Mouse (Mus musculus) limb, embryonic 15.5 days (tissue): ENCODE data around the gene Asb7. TPM values are rescaled to one million over a fixed set of nuclear protein-coding genes. Genes with fewer than 3 reads are reported as not detected.

Experiments used
- ATAC-seq: fragments of 200-750 bp; cut with Nextera tagmentation; 2 replicates; pipeline ENCODE4 v1.8.0; 2017; ENCODE audit warnings: low read depth, moderate TSS enrichment; ENCODE audit not compliant: insufficient number of reproducible peaks, low FRiP score, low TSS enrichment
- H3K27ac ChIP-seq: fragments of 300-500 bp; sonication (generic); 2 replicates; pipeline ENCODE4 v1.5.1; 2015; ENCODE audit warnings: moderate library complexity, mild to moderate bottlenecking, inconsistent platforms
- H3K27me3 ChIP-seq: fragments of 300-500 bp; sonication (generic); 2 replicates; pipeline ENCODE4 v1.6.1; 2015; ENCODE audit warnings: inconsistent platforms
- H3K36me3 ChIP-seq: fragments of 300-500 bp; sonication (generic); 2 replicates; pipeline ENCODE4 v1.6.1; 2015; ENCODE audit warnings: inconsistent platforms
- H3K4me1 ChIP-seq: fragments of 300-500 bp; sonication (generic); 2 replicates; pipeline ENCODE4 v1.6.1; 2015; ENCODE audit warnings: inconsistent platforms
- H3K4me2 ChIP-seq: fragments of 300-500 bp; sonication (generic); 2 replicates; pipeline ENCODE4 v1.6.1; 2015; ENCODE audit warnings: mild to moderate bottlenecking, inconsistent platforms
- H3K4me3 ChIP-seq: fragments of 300-500 bp; sonication (generic); 2 replicates; pipeline ENCODE4 v1.5.1; 2015; ENCODE audit warnings: mild to moderate bottlenecking, inconsistent platforms
- H3K9ac ChIP-seq: fragments of 300-500 bp; sonication (generic); 2 replicates; pipeline ENCODE4 v1.6.1; 2015; ENCODE audit warnings: inconsistent platforms
- H3K9me3 ChIP-seq: fragments of 300-500 bp; sonication (generic); 2 replicates; pipeline ENCODE4 v1.6.1; 2016; ENCODE audit warnings: inconsistent platforms
- WGBS: fragments of 180-500 bp; shearing (Covaris S2); methylation state at CpG from one replicate; pipeline ENCODE4 v1.1.7; 2015; 5-methylcytosine and 5-hydroxymethylcytosine counted together
- polyA plus RNA-seq: library from polyadenylated mRNA; unstranded; fragments of >200 nt; fragmentation: Nextera tagmentation; extraction: Ambion mirVana; gene quantifications from 2 replicates; pipeline ENCODE4 v1.2.1, GENCODE M21; 2015

Asb7 gene
- 12.8 and 14.6 TPM in 2 replicates for polyA plus RNA-seq

DNA sequence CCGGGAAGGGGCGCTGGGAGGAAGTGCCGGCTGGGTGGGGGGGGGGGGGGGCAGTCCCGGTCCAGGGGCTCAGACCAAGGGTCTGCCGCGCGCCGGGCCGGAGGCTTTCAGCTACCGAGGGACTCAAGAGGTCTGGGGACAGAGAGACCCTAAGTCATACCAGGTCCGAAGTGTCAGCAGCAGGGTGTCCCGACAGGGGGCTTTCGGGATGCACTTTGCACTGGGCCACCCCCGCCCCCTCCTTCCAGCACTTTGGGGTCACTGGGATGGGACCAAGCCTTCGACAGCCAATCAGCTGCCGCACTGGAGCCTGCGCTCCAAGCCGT is at the start of gene Asb7:
Asb7 (minus strand) TSS at position 303 of the 326 bp plus-strand sequence.
- ATAC-seq = no peak; the same call in 1 of the 2 replicates

DNA sequence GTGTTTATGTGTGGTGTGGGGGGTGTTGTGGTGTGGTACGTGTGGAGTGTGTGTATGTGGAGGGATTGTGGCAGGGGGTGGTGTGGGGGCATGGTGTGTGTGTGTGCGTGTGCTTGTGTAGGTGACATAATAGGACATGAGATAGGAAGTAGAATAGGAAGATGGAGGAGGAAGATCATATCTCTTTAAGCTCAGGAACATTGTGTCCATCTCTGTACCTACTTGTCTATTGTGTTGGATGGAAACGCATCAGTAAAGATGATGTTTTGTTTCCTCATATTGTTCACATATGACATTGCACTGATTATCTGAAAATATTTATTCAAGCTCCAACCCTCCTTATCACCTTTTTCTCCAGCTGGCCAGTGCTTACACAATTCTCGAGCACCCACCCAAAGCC is 48.0 kb upstream of the Asb7 start:
- Histone ChIP-seq H3K4me1 (peaks cover 2% of the 10 kb centered on the region; the same call in 1 of the 2 replicates), H3K27ac (no peak overlapping the region), H3K4me3 (no peak overlapping the region), H3K9me3 (no peaks in the 10 kb centered on the region), H3K4me2 (no peak overlapping the region), H3K36me3 (no peaks in the 10 kb centered on the region), H3K27me3 (no peaks in the 10 kb centered on the region), H3K9ac (no peak overlapping the region)
- 88% methylated on average over 4 of the region's 4 CpGs for WGBS
- ATAC-seq = no peak

More for the DNA sequence above, at the start of gene Asb7:
- Histone ChIP-seq H3K4me1 (peaks cover 14% of the 10 kb centered on the region), H3K36me3 (0 out of 2 replicates have a peak, but pooled peaks cover 6% of the 10 kb centered on the region), H3K4me2 (peak within 1 kb of the TSS; percentile 93), H3K9ac (peak within 1 kb of the TSS; percentile 81), H3K27me3 (no peaks in the 10 kb centered on the region), H3K27ac (peak within 1 kb of the TSS; percentile 93), H3K4me3 (peak within 1 kb of the TSS; percentile 84), H3K9me3 (no peaks in the 10 kb centered on the region)
- WGBS = 0% methylated on average over 13 of the region's 18 CpGs

DNA sequence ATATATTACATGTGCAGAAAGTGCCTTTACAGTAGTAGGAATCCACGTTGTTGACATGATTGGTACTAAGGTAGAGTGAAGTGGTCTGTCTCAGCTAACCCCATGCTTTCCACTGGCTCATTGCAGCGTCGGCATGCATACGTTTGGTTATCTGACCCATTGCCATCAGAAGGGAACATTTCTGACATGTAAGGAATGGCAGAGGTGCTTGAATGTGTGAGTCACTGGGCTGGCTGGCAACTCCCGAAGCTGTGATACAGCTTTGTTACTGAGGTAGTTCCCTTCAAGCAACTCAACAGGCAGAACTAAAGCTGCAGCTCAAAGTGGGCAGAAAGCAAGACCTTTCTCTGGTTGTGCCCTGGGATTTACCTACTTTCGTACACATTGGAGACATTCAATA is 45.6 kb upstream of the Asb7 start:
- WGBS = 86% methylated on average over 6 of the region's 6 CpGs
- Histone ChIP-seq H3K36me3 (no peaks in the 10 kb centered on the region), H3K9me3 (no peaks in the 10 kb centered on the region), H3K27ac (no peak overlapping the region), H3K4me3 (no peak overlapping the region), H3K9ac (no peak overlapping the region), H3K27me3 (no peaks in the 10 kb centered on the region), H3K4me2 (no peak overlapping the region), H3K4me1 (no peaks in the 10 kb centered on the region)
- no peak for ATAC-seq

DNA sequence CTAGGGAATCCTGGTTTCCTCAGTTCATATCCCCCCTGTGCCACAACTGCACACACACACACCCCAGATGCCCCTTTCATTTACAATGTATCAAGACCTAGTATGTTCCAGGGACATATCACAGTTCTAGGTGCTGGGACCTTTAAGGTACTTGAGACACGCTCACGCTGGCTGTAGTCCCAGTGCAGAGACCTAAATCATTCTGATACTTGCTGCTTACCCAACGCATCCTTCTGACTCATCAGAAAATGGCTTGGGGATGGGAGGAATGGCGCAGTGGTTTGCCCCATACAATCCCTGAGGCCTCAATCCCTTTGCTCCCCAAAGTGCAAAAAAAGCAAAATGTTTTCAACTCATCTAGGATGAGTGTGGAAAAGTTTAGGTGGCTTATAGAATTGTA is 45.1 kb upstream of the Asb7 start:
- Histone ChIP-seq H3K4me1 (no peaks in the 10 kb centered on the region), H3K4me2 (no peak overlapping the region), H3K27ac (no peak overlapping the region), H3K9ac (no peak overlapping the region), H3K4me3 (no peak overlapping the region), H3K36me3 (no peaks in the 10 kb centered on the region), H3K27me3 (no peaks in the 10 kb centered on the region), H3K9me3 (no peaks in the 10 kb centered on the region)
- ATAC-seq = no peak
- WGBS = 91% methylated on average over 4 of the region's 4 CpGs

DNA sequence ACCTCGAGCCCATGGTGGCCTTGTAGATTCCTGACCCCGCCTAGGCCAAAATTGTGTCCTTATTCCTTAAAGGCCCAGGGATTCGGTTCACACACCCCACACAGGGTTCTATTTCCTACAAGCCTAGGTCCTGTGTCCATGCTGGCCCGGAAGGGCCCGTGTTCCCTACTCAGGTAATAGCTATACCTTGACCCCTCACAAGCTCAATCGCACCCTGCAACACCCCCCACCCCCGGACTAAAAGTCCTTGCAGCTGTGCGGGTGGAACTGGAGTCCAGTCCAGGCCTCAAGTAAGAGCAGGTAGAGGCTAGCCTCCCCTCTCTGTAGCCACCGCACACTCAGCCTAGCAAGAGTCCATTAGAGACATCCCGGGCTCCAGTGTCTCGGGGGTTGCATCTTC is 44.5 kb upstream of the Asb7 start:
- no peak for ATAC-seq
- H3K9ac ChIP-seq = no peak overlapping the region
- H3K4me1 ChIP-seq = no peaks in the 10 kb centered on the region
- H3K9me3 ChIP-seq = no peaks in the 10 kb centered on the region
- 93% methylated on average over 11 of the region's 11 CpGs for WGBS
- no peak overlapping the region for H3K4me2 ChIP-seq
- no peak overlapping the region for H3K27ac ChIP-seq
- no peak overlapping the region for H3K4me3 ChIP-seq
- H3K27me3 ChIP-seq = no peaks in the 10 kb centered on the region
- H3K36me3 ChIP-seq = no peaks in the 10 kb centered on the region

DNA sequence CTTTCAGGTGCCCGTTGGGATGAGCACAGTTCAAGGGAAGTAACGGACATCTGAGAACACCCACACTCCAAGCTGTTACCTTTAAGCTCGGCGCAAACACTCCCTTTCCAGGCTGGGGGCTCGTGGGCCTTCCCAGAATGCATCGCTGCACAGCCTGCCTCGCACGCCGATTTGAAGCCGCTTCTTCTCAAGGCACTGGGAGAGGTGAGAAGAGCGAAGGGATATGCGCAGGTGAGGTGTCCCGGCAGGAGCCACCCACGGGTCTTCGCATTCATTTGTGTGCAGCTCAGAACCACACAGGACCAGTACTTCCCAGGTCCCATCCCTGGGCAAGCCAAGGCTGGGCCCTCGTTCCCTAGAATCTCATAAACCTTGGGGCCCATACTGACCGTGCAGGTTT is 44.0 kb upstream of the Asb7 start:
- ATAC-seq = no peak

DNA sequence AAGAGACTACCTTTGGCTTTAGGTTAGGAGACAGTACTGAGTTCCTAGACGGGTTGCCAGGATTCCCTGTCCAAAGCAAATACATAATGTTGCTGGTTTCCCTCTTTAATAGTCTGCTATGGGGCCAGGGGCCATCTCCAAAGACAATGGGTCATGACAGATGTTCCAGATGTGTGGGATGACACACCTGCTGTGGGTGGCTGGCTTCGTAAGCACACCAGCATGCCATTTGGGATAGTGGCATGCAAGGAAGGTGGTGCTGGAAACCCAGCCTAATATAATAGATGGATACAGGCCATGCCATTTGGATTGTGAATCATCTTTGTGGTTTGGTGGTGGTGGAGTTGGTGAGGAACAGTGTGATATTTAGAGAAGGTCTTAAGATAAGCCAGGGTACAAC is 39.8 kb upstream of the Asb7 start:
- H3K9ac ChIP-seq = no peak overlapping the region
- H3K27ac ChIP-seq = no peak overlapping the region
- no peaks in the 10 kb centered on the region; the same call in 1 of the 2 replicates for H3K36me3 ChIP-seq
- no peak for ATAC-seq
- H3K4me1 ChIP-seq = no peaks in the 10 kb centered on the region
- no peaks in the 10 kb centered on the region for H3K9me3 ChIP-seq
- WGBS = 88% methylated on average over 2 of the region's 2 CpGs
- H3K4me3 ChIP-seq = no peak overlapping the region
- H3K4me2 ChIP-seq = no peak overlapping the region
- H3K27me3 ChIP-seq = no peaks in the 10 kb centered on the region

More for the DNA sequence above, 44.0 kb upstream of the Asb7 start:
- no peaks in the 10 kb centered on the region for H3K9me3 ChIP-seq
- H3K4me2 ChIP-seq = no peak overlapping the region
- H3K27ac ChIP-seq = no peak overlapping the region
- H3K9ac ChIP-seq = no peak overlapping the region
- WGBS = 94% methylated on average over 17 of the region's 17 CpGs
- H3K27me3 ChIP-seq = no peaks in the 10 kb centered on the region
- no peaks in the 10 kb centered on the region for H3K36me3 ChIP-seq
- no peaks in the 10 kb centered on the region for H3K4me1 ChIP-seq
- H3K4me3 ChIP-seq = no peak overlapping the region

DNA sequence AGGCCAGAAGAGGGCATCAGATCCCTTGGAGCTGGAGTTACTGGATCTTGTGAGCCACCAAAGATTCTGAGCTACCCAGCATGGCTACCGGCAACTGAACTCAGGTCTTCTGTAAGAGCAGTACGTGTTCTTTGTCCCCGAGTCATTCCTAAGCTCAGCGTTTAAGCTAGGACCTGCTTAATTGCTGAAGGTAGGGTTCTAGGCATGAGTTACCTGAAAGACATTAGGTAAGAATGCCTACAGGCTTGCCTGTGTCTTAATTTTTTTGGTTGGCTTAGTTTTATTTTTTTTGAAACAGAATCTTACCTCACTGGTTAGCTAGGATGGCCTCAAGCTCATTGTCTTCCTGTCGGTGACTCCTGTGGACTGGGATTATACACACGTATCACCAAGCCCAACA is 38.7 kb upstream of the Asb7 start:
- Histone ChIP-seq H3K27ac (no peak overlapping the region), H3K36me3 (no peaks in the 10 kb centered on the region; the same call in 1 of the 2 replicates), H3K4me2 (no peak overlapping the region), H3K4me1 (no peaks in the 10 kb centered on the region), H3K4me3 (no peak overlapping the region), H3K27me3 (no peaks in the 10 kb centered on the region), H3K9ac (no peak overlapping the region), H3K9me3 (no peaks in the 10 kb centered on the region)
- no peak for ATAC-seq
- 93% methylated on average over 6 of the region's 6 CpGs for WGBS

DNA sequence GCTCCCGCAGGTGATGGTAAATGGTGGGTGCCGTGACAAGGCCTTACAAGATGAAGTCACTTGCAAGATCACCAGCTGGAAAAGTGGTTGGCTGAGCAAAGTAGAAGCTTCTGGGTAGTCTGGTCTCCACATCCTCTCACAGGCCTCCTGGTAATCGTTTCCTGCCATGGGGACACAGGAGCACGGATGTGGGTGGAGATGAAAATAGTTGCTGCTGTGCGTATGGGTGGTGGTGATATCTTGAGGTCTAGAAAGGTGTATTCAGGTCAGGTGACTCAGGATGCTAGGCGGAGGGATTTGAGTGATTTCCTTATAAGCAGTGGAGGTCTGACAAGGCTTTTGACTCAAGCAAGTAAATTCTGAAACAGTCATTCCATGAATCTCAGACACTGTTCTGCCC is 35.6 kb upstream of the Asb7 start:
- WGBS = 79% methylated on average over 6 of the region's 6 CpGs
- H3K4me1 ChIP-seq = no peaks in the 10 kb centered on the region
- H3K27me3 ChIP-seq = no peaks in the 10 kb centered on the region
- peaks cover 6% of the 10 kb centered on the region; the same call in 1 of the 2 replicates for H3K36me3 ChIP-seq
- ATAC-seq = no peak
- H3K4me2 ChIP-seq = no peak overlapping the region
- H3K27ac ChIP-seq = no peak overlapping the region
- H3K4me3 ChIP-seq = no peak overlapping the region
- H3K9me3 ChIP-seq = no peaks in the 10 kb centered on the region
- no peak overlapping the region for H3K9ac ChIP-seq

DNA sequence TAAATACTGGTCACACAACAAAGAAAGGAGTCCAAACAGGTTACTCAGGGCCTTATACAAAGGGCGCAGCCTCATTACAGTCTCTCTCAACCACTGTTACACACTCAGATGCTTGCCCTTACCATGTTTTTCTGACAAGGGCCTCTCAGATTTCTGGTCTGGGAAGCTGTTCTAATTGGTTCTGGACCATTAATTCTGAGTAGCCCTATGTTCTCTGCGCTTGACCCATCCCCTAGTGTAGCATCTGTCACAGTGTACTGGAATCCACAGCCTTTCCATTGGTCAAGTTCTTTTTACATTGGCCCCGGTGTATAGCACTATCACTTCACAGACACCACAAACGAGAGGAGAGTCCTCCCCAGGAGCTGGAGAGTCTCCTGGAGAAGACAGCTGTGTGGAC is 35.1 kb upstream of the Asb7 start:
- peaks cover 6% of the 10 kb centered on the region; the same call in 1 of the 2 replicates for H3K36me3 ChIP-seq
- no peak overlapping the region for H3K9ac ChIP-seq
- no peak overlapping the region for H3K4me2 ChIP-seq
- 80% methylated on average over 4 of the region's 4 CpGs for WGBS
- no peak overlapping the region for H3K27ac ChIP-seq
- H3K4me3 ChIP-seq = no peak overlapping the region
- no peaks in the 10 kb centered on the region for H3K9me3 ChIP-seq
- H3K4me1 ChIP-seq = no peaks in the 10 kb centered on the region
- no peak for ATAC-seq
- no peaks in the 10 kb centered on the region for H3K27me3 ChIP-seq

DNA sequence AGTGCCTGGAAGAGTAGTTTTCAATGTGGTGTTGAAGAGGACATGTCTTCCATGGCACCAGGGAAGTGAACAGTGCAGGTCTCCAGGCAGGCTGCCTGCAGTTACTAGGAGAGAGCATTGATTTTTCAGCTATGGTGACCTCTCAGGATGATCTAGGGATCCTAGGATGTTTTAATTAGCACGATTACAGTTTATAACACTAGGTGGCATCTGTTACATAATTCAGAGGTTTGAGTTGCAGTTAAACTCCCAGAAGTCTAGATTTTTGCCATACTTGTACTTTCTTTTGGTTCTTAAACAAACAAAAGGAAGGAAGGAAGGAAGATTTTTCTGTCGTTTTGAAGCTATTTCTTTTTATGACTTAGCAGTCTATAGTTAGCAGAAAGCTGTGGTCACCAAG is 21.8 kb upstream of the Asb7 start:
- no peak overlapping the region for H3K27ac ChIP-seq
- H3K4me3 ChIP-seq = no peak overlapping the region
- no peak for ATAC-seq
- H3K9me3 ChIP-seq = no peaks in the 10 kb centered on the region
- H3K36me3 ChIP-seq = peaks cover 60% of the 10 kb centered on the region
- H3K4me1 ChIP-seq = no peaks in the 10 kb centered on the region
- 52% methylated on average over 2 of the region's 2 CpGs for WGBS
- no peak overlapping the region for H3K4me2 ChIP-seq
- no peaks in the 10 kb centered on the region for H3K27me3 ChIP-seq
- H3K9ac ChIP-seq = no peak overlapping the region

DNA sequence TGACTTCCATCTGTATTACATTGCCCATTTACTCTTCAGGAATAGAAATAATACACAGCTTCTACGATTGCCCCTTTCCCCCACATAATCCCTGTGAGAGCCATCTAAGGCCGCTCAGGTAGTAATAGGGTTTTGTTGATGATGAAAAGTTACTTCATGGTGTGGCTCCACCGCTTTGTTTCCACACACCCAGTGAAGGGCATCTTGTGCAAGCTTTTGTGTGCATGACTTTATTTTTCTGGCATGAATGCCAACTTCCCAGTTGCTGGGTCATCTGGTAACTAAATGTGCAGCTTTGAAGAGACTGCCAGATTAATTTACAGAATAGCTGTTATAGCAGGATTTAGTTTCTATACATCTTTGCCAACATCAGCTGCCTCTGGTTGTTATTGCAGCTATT is 15.2 kb upstream of the Asb7 start:
- peaks cover 55% of the 10 kb centered on the region for H3K36me3 ChIP-seq
- no peaks in the 10 kb centered on the region for H3K27me3 ChIP-seq
- no peak overlapping the region for H3K4me2 ChIP-seq
- H3K27ac ChIP-seq = no peak overlapping the region
- no peaks in the 10 kb centered on the region for H3K4me1 ChIP-seq
- H3K9me3 ChIP-seq = no peaks in the 10 kb centered on the region
- 91% methylated on average over 3 of the region's 3 CpGs for WGBS
- H3K4me3 ChIP-seq = no peak overlapping the region
- ATAC-seq = no peak
- H3K9ac ChIP-seq = no peak overlapping the region

DNA sequence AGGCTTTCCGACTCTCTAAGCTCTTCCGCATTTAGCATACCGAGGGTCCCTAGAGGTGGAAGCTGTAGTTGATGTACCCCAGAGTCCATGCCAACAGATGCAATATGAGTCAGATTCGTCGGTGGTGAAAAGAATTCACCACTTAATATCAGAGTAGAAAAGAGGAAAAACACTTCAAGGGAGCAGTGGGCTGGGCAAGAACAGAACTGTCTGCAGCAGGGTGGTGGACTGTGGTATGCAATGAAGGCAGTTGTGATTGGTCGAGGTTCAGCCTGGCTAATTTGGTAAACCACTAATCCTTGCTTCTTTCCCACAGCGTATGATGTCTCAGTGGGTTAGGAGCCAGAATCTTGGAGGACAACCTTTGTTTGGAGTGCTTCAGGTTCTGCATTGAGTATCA is 13.3 kb upstream of the Asb7 start:
- Histone ChIP-seq H3K4me1 (no peaks in the 10 kb centered on the region), H3K27ac (no peak overlapping the region), H3K27me3 (no peaks in the 10 kb centered on the region), H3K36me3 (peaks cover 53% of the 10 kb centered on the region), H3K4me2 (no peak overlapping the region), H3K4me3 (no peak overlapping the region), H3K9ac (no peak overlapping the region), H3K9me3 (no peaks in the 10 kb centered on the region)
- no peak for ATAC-seq
- 87% methylated on average over 7 of the region's 7 CpGs for WGBS
